Mouse (Mus musculus) 3134 (cell line): ENCODE data around the gene Cdk17.

Source experiments
- DNase-seq: peaks from one replicate; pipeline ENCODE4 v3.0.0-alpha.2; 2011; ENCODE audit warnings: low spot score; ENCODE audit not compliant: insufficient read length; ENCODE audit errors: extremely low read depth

Gene Cdk17

GRCm38 (mm10) chr10:93166382-93166769, 5.7 kb downstream of the Cdk17 start:
- peak; percentile 40 for DNase-seq

- DNase-seq: no peak
Observed at GRCm38 (mm10) chr10:93167311-93167710, 6.6 kb downstream of the Cdk17 start.

GRCm38 (mm10) chr10:93168067-93168466, 7.4 kb downstream of the Cdk17 start:
- DNase-seq: no peak

DNA sequence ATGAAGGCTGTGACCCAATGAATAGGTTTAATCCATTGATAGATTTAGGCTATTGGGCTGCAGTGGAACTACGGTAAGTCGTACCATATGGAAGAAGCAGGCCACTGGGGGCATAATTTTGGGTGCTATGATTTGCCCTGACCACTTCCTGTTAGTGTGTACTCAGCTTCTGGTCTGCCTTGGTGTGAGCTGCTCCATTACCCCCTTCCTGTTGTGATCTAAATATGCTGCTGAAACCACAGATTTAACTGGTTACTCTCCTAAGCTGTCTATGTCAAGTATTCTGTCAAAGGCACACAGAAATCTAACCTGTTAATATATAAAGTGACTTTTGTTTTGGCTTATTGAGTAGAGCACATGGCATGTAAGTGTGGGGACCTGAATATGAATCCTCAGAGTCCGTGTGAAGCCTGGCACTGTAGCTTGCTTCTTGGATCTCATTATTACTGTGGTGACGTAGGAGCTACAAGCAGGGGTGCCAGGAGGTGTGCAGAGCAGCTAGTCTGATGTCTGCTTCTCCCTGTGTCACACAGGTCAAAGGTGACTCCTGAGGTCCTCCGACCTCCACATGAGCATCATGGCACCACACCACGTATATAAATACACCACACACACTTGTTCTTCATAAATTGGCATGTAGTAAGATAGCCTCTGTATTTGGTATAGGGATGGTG, 10.6 kb downstream of the Cdk17 start:
- DNase-seq: no peak

DNA sequence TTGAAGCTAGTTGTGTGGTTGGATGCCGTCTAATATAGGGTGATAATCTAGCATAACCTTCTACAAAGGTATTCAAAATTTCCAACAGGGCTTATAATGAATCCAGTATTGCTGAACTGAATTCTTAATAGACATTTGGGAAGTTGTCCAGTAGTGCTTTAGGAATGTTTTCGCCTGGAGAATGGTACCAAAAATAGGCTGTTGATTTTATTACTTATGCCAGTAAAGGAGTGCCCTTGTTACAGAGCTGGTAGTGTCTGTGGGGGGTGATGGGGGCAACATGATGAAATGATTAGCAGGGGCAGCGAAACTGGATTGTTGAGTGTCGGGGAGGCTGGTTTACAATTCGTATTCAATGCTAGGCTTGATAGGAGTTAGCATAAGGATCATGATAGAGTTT, 16.8 kb downstream of the Cdk17 start:
- DNase-seq: no peak

GRCm38 (mm10) chr10:93177874-93178273, 17.2 kb downstream of the Cdk17 start:
- no peak for DNase-seq

DNA sequence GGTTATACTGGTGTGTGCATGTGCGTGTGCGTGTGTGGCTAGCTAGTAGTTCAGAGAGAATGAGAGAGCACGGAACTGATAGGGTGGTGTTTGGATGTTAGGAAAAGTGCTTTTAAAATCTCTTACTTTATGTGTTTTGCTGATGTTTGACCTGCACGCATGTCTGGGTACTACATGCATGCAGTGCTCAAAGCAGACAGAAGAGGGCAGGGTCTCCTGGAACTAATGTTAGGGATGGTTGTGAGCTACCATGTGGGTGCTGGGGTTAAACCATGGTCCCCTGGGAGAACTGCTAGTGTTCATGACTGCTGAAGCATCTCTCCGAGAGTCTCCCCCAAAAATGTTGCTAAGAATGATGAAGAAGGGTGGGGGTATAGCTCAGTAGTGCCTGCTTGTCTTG, 18.0 kb downstream of the Cdk17 start:
- DNase-seq: no peak

- no peak for DNase-seq
Observed at GRCm38 (mm10) chr10:93179669-93180460, 19.2 kb downstream of the Cdk17 start.

GRCm38 (mm10) chr10:93184351-93184976, 23.8 kb downstream of the Cdk17 start:
- no peak for DNase-seq

DNA sequence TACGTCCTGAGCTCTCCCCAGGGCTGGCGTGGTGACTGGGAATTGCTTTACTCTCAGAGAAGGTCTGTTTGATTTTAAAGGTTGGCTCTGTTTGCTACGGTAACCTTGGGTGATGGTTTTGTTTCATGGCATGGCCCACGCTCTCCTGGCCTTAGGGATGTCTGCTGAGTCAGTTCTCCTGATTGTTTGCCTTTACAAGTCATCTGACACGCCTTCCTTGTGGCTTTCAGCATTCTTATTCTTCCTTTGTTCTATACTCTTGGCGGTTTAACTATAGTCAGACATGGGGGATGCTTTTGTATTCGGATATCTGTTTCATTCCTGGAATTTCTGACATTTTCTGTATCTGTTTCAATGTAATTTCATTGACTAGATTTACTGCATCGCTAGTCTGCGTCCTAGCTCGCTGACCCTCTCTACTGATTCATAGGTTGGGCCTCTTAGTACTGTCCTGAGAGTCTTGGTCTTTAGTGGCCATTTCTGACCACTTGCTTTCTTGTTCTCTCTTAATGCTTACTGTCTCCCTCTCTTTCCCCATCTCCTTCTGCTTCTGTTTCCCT, 27.8 kb downstream of the Cdk17 start:
- DNase-seq: no peak

GRCm38 (mm10) chr10:93190475-93191262, 30.0 kb downstream of the Cdk17 start:
- no peak for DNase-seq

DNA sequence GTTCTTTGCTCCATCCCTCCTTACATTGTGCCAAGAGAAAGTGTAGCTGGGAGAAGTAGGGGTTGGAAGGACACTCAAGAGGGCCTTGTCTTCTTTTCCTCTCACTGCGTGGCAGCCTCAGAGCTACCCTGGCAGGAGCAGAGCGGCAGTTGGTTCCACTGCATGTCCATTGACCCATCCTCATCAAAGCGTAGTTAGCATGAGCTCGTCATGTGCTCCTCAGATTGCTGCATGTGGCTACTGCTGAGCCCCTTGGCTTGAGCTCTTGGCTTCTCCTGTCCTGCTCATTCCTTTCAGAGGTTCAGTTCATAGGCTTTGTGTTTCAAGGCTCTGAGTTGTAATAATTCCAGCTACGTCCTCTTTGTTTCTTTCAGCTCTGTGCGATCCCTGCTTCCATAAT, 36.4 kb downstream of the Cdk17 start:
- DNase-seq: no peak

DNA sequence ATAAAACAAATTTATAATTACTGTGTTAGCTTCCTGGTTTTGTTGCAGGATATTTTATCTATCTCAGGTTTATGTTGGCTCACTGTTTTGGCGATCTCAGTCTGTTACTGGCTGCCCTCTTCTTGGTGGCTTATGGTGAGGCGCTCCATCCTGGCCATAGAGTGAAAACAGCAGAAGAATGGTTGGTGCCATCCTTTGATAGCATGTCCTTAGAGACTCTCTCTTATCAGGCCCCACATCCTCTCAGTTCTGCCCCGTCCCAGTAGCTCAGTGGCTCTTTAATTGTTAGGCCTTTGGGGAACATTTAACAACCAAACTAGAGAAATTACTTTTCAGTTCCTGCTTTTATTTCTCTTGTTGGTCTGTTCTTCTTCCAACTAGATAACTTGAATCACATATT, 38.3 kb downstream of the Cdk17 start:
- no peak for DNase-seq

DNA sequence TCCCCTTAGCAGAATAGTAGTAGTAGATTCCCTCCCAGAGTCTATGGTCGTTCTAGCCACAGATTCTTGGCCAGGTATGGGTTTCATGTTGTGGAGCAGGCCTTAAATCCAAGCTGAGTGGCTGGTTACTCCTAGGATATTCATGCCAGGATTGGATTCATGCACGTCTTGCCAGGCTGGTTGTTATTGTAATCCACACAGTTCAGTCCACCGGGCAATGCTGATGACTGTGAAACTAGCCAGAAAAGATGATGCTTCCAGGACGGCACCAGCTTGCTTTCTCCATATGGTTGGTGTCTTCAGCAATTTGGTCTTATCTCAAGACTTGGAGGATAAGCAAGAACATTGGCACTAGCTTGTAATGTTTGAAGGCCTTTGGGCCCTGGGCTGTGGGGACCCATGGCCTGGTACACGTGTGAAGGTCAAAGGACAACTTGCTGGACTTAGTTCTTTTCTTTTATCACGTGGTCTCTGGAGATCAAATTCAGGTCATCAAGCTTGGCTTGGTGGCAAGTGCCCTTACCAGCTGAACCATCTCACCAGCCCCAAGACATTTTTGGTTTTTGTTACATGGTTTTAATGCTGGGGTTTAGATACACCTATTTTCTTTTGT, 41.3 kb downstream of the Cdk17 start:
- DNase-seq: no peak

DNA sequence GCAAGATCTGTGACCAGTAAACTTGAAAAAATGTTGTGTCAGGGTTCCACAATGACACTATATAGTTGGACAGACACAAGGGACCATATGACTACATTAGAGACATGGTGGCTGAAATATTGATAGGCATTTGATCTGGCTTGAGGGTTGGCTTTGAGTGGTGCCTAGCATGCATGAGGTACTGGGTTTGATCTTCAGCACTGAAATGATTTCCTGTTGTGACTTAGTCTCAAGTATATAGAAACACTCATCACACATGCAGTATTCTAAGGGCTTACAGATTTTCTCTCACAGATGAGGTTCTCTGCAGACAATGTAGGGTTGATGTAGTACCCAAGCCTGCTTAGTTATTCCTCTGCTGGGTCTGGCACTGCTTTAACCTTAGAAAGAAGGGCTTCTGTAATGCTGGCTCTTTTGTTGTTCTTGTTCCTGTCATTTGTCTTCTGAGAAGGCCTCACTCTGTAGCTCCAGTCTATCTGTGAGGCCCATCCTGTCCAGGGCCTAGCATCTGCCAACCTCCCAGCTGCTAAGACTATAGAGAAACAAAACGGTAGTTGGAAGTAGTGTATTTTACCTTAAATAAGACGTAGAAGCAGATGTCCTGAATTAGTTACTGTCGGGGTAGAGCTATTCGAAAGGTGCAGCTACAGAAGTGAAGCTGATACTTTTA, 44.7 kb downstream of the Cdk17 start:
- no peak for DNase-seq

DNA sequence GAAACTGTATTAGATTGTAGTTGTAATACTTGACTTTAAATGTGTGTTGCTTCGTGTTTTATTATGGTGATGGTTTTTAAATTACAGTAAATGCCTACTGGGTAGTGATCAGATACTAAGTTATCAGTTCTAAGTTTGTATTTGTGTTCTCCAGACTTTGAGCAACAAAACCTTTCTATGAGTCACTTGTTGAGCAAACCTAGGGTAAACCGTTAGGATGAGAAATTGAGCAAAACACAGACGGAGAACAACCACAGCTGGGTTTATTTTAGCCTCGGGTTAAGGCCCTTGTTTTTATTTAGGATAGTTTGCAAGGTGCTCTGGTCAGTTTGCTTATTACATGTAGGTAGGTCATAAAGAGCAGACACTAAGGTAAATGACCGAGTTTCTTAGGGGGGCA, 46.5 kb downstream of the Cdk17 start:
- no peak for DNase-seq

DNA sequence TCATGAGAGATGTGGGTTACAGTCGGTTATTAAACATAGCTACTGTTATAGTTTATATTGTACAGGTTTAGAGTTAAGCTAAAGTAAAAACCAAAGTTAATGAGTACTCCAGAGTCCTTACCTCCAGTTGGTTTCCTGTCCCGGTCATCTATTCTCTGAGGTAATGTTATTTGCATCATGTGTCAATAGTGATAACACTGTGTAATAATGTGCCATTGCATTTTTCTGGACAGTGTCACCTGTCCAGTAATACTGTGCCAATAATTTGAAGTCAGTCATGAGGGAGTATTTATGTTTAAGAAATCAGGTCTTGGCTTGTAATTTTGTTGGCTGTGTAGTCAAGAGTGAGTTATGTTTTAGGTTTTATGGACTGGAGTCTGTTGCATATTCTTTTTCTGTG, 52.0 kb downstream of the Cdk17 start:
- DNase-seq: no peak

GRCm38 (mm10) chr10:93213339-93213738, 52.7 kb downstream of the Cdk17 start:
- no peak for DNase-seq

DNA sequence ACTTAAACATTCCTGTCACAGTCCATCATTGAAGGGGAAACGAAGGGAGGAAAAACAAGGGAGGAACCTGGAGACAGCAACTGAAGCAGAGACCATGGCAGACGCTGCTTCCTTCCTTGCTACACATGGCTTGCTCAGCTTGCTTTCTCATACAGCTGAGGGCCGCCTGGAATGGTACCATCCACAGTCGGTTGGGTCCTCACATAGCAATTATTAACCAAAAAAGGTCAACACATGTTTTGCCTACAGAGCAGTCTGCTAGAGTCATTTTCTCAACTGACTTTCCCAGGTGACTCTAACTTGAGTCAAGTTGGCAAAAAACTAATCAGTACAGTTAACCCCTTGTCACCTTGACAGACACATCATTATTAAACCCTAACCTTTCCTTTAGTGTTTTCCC, 53.6 kb downstream of the Cdk17 start:
- DNase-seq: no peak
